Mouse (Mus musculus): ENCODE results near the gene Angpt4. TPM values are rescaled to one million over a fixed set of nuclear protein-coding genes. Genes with fewer than 3 reads are reported as not detected.

The Angpt4 gene
- total RNA-seq, 2 experiments from 2014 or later: 0.10 to 0.22 TPM

DNA sequence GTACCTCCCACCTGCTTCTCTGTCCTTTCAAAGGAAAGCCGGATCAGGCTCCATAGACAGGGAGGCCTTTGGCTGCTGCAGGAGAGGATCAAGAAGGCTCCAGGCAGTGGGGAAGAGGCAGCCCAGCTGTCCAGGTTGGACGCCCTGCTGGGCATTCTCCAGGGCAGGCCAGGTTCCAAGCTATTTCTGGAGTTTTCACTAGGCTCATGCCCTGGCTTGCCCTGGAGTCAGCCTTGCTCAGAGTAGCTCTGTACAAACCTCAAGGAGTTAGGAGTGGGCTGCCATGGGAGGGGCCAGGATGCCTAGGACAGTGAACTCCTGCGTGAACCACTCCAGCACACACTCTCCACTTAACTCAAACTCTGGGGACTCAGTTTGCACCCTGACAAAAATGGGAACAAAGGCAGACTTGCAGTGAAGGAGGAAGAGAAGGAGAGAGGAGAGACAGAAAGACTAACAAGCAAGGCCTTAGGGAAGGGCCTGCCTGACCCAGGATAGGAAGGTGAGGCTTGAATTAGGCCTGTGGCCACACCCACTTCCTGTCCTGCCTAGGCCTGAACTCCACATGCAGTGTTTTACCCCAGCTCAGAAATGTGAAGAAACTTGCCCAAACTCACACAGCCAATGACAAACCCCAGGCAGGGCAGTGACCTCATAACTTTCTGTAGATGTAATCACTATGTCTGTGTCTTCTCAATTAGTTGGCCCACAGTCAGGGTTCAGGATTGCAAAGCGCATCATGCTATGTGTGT is 66.9 kb downstream of the Angpt4 start:
- peak; percentile 82 for DNase-seq
- intact Hi-C loops (cut with DNase I): no loop called here

DNA sequence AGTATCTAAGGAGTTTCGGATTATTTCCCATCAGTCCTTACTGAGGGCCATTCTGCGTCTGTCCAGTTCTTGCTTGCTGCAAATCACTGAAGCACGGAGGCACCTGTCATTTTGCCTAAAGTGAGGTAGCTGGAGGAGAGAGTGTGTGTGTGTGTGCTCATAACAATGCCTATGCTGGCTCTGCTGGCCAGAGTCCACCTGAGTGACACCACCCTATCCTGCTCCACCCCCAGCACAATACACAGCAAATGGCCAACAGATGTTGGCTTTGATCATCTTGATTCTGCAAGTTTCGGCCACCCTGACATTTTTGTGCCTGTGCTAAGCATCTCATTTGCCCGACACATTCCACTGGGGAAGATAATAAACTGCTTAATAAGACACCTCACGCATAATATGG is 67.5 kb downstream of the Angpt4 start:
- no peak for DNase-seq
- intact Hi-C loops (cut with DNase I): no loop called here

DNA sequence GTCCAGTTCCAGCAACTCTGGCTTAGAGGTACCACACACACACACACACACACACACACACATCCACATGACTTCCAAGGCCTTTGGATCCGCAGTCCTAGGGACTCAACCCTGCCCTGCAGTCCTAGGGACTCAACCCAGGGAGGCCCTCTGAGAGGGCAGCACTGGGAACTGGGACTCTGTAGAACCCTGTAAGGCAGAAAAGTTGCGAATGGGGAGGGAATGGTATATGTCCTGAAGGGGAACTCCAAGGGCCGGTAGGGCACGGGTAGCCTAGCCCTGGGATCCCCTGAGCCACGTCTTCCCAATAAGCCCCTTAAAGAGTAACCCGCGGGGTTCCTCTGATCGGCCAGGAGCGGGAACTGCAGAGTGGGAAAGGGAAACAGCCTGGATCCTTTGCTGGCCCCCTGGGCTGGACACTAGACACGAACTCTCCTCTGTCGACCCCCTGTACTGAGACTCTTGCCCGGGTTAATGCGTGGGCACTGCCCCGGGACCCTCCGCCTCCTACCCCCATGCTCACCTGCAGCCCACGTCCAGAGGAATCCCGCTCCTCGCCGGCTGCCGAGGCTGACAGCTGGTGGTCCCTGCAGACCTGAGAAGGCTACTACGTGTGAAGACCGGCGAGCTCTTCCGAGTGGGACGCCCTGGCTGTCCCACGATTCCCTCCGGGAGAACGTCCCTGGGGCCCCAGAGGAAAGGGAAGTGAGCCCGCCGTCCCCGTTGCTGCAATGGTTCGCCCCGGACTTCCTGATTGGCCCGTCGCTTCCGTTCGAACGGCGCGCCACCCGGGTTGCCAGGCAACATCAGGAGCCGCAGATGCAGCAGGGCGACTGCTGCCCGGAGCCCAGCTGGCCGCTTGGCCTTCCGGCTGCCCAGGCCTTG is 68.7 kb downstream of the Angpt4 start, which contains the start of gene Fam110a:
Gene Fam110a, minus strand, starts transcription at position 750 of the 885 bp plus-strand sequence.
- DNase-seq: peak; percentile 95 to 97
- intact Hi-C loops (cut with DNase I): no loop called here

DNA sequence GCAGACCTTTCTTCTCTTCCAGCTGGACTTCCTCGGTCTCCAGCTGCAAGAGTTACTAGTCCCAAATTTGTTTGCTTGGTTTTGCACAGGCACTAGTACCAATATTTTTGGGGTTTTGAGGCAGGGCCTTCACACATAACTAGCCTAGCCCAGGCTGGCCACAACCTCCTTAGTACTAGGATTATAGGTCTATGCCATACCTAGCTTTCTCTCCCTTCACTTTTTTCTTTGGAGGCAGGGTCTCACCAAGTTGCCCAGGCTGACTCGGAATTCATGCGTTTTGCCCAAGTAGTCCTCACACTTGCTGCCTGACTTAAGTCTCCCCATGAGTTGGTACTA is 69.3 kb downstream of the Angpt4 start:
- intact Hi-C loops (cut with DNase I): no loop called here
- DNase-seq: no peak

DNA sequence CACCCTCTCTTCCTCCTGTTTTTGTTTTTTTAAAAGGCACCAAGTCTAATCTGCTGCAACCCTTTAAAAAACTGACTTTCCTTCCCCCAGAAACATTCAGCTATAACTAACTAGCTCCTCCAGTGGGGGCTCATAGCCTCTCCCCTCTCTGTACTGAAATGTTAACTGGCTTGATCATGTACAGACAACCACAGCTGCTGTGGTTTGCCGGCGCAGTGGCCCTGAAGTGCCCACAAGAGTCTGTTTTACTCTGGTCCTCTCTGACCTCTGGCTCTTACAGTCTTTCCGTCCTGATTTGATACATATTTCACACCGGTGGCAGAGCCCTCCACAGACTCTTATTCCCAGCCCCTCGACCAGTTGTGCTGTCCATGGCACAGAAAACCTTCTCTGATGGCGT is 70.3 kb downstream of the Angpt4 start:
- no peak for DNase-seq
- intact Hi-C loops (cut with DNase I): no loop called here

DNA sequence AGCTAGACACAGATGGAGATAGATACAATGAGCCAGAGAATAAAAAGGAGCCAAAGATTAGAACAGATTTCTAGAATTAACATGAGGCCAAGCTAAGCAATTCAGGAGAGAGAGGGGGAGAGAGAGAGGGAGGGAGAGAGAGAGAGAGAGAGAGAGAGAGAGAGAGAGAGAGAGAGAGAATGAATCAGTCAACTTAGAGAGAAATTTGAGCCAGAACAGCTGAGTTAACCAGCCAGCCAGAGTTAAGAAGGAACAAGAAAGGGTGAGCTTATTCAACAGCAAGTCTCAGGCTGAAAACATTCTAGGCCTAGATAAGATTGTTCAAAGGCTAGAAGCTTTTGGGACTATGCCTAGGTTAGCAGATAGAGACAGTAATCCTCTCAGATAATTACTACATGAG is 71.5 kb downstream of the Angpt4 start:
- intact Hi-C loops (cut with DNase I): no loop called here
- no peak for DNase-seq

DNA sequence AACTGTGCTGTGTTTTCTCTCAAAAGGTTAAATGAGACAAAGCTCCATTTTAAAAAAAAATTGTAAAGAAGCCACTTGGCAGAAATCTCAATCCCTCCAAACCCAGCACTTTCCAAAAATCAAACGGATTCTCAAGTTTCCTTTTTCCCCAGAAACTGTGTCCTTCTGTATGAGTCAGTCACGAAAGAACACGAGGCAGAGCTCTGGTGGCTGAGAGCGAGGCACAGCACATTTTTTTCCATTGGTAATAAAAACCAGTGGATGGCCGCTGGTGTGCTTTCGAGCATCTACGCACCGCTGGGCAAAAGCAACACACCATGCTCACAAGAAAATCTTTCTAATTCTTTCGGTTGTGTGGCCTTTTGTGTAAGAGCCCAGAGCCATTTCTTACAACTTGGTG is 73.0 kb downstream of the Angpt4 start:
- intact Hi-C loops (cut with DNase I): no loop called here

DNA sequence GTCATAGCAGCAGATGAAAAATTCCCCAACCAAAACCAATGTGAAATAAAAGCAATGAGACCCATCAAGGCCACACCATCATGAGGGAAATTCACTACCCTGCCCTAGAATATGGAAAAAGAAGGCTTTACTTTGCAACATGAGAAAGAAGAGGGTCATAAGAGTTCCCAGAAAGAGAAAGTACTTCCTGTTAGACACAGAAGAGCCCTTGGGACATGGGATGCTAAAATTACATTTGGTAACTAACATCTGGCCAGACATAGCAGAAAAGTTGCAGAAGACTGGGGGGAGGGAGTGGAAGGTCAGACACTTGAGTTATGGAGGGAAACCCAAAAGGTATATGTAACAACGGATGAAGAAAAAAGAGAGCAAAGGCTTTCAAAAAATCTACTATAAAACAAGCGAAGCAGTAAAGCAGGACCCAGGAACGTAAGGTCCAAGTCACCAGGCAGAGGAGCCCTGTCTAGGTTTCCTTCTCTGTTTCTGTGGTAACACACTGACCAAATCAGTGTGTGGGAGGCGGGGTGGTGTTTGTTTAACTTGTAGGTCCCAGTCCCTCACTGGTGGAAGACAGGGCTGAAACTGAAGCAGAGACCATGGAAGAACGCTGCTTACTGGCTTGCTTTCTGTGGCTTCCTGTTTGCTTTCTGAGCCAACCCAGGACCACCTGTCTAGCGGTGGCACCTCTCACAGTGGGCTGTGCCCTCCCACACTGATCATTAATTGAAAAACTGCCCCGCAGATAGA is 74.6 kb downstream of the Angpt4 start:
- DNase-seq: no peak
- intact Hi-C loops (cut with DNase I): no loop called here

More for the DNA sequence above, 73.0 kb downstream of the Angpt4 start:
- no peak for DNase-seq

DNA sequence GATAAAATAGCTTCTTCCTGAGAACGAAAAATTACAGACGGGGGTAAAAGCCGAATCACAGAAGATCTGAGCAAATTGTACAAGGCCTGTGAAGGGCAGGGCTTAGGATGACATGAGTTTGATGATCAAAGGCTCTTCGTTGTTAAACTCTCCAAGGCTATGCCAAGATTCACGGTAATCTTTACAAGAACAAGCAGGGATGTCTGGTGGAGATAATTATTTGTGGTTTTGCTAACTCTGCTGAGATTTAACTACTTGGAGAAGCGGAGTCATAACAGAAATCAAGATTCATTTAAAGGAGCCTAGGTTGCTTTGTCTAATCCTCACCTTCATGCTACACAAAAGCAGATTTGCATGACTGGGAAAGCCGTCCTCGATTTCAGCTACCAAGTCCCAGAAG is 75.9 kb downstream of the Angpt4 start:
- intact Hi-C loops (cut with DNase I): no loop called here
- no peak for DNase-seq

DNA sequence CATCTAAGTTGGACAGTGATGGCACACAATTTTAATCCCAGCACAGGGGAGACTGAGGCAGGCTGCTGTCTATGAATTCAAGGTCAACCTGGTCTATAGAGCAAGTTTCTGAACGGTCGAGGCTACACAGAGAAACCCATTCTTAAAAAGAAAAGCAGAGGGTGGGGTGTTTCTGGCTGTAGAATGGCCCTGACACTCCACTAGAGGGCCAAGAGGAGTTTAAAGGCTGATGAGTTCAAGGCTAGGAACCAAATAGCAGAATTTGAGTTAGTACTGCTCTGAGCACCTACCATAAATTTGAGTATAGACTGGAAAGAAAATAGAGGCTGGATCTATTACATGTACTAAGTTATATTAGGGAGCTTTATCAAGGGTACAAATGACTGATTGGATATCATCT is 78.0 kb downstream of the Angpt4 start:
- intact Hi-C loops (cut with DNase I): no loop called here
- DNase-seq: no peak

DNA sequence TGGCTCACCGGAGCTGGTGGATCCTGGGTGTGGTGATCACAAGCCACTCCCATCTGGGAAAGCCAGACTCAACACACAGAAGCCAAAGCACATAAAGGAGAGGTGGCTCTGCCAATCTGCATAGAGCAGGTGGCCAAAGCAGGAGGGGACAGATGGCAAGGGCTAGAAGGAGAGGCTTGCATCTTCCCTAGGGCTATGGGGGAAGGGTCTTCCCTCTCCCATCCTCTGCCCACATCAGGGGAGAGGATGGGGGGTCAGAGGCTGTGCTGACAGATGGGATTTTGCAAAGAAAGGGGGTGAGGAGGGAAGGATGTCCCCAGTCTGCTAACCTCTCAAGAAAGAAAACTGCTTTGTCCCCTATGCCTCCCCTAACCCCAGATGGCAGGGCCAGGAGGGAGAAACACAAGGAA is 80.0 kb downstream of the Angpt4 start:
- no peak for DNase-seq
- intact Hi-C loops (cut with DNase I): loop anchor here (10.0 kb wide), 1 partner anchor 246 kb away; the partner anchor contains the start of gene Psmf1

DNA sequence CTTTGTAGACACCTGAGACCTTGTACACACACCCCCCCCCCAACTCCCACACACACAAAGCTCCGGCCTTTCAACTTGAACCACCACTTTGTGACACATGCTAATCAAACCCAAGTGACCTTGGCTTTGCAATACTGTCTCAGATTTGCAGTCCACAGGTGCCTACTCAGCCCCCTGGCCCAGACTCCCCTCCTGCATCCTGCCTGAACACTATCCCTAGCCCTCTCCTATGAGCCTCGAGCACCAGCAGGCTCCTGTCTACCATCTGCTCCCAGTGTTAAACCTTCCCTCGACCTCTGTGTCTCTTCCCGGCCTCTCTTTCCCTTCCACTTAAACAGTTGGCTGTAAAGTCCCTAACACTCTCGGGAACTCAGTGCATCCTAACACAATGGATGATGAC is 80.4 kb downstream of the Angpt4 start:
- intact Hi-C loops (cut with DNase I): loop anchor here (10.0 kb wide), 1 partner anchor 247 kb away; the partner anchor contains the start of gene Psmf1
- DNase-seq: no peak

DNA sequence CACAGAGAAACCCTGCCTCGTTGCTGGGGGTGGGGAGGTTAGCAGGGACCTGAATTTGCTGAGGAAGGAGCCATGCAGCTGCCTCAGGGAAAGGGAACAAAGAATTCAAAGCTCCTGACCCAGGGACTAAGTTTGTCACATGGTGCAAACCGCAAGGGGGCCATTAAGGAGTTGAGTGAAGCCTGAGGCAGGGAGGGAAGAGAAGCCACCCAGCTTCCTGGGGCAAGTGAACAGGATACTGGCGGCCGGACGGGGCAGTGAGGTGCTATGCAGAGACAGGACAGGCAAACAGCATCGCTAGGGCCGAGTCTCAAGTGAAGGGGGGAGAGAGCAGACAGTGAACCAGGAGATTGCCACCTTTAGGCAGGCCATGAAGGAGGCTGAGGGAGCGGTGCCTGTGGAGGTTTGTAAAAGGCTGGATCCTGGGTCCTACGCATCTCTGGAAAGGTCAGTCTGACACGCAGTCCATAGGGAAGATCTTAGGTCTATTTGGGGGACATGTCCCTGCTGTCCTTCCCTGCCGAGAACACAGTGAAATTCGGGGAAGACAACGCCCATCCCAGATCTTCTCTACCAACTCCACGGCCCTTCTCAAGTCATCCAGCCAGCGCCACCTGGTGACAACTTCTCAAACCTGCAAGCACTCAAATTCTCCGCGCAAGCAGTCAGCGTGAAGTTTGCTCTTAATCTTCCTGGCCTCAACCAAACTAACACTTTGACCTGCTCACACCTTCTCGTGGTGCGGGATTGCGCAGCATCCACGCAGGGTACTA is 83.5 kb downstream of the Angpt4 start:
- intact Hi-C loops (cut with DNase I): loop anchor here (1.0 to 10.0 kb wide), 4 partner anchors 53 to 250 kb away; partner anchors contain the start of gene Psmf1
- DNase-seq: peak; percentile 85 to 91

Small RNAs within 50 kb of the gene (microRNA-seq; reads per million reads assigned to microRNA genes)
- gene Mir1953: 0.24 to 0.35 reads per million in 2 experiments

Other genes starting within 250 kb of the Angpt4 start
- not detected for gene Rad21l, start 242.7 kb upstream of the Angpt4 start, total RNA-seq (2021)
- 1 to 10 TPM; 3.1 to 4.5 TPM for gene Tmem74b, start 209.2 kb upstream of the Angpt4 start, total RNA-seq (2021)
- 10 to 100 TPM; 31.6 to 33.5 TPM for gene Psmf1, start 167.0 kb upstream of the Angpt4 start, total RNA-seq (2021)
- not detected for gene Rspo4, start 68.3 kb upstream of the Angpt4 start, total RNA-seq (2021)
- gene Fam110a, start 69.0 kb downstream of the Angpt4 start, total RNA-seq (2021): 1 to 10 TPM; 5.7 to 7.3 TPM
- gene Slc52a3, start 85.3 kb downstream of the Angpt4 start, total RNA-seq (2021): 1 to 10 TPM; 2.1 to 2.6 TPM
- gene Scrt2, start 170.3 kb downstream of the Angpt4 start, total RNA-seq (2021): not detected
- 10 to 100 TPM; 11.3 to 12.1 TPM for gene Srxn1, start 194.3 kb downstream of the Angpt4 start, total RNA-seq (2021)
- 10 to 100 TPM; 44.1 to 53.6 TPM for gene Tcf15, start 232.4 kb downstream of the Angpt4 start, total RNA-seq (2021)